Mouse (Mus musculus) CD4-positive, CD25-positive, alpha-beta regulatory T cell, adult 4 months (primary cell): ENCODE data around the gene Gstp2. TPM values are rescaled to one million over a fixed set of nuclear protein-coding genes. Genes with fewer than 3 reads are reported as not detected.
A peak's percentile ranks its signal among the peaks of the same experiment; 100 is the strongest.

Experiments used
- ATAC-seq: one replicate; pipeline ENCODE4 v1.8.0; 2017
- polyA plus RNA-seq, 2 experiments: library from polyadenylated mRNA; unstranded; fragments of 100-300 nt; shearing (Covaris generic); gene quantifications; one replicate each; pipeline ENCODE4 v1.2.1; 2017

The Gstp2 gene
- polyA plus RNA-seq, result 1 to 10 TPM; 4.2 to 5.3 TPM

- ATAC-seq, result no peak
Observed at GRCm38 (mm10) chr19:4045966-4046865, at the start of gene Gstp2. TSS of gene Gstp2 (minus strand) at chr19:4046023.

- ATAC-seq, result no peak
Observed at GRCm38 (mm10) chr19:4094774-4095303, 49.0 kb upstream of the Gstp2 start.

GRCm38 (mm10) chr19:4094348-4094747, 48.5 kb upstream of the Gstp2 start:
- no peak for ATAC-seq

GRCm38 (mm10) chr19:4093772-4094171, 47.9 kb upstream of the Gstp2 start:
- peak; percentile 59 for ATAC-seq

GRCm38 (mm10) chr19:4092750-4093149, 46.9 kb upstream of the Gstp2 start:
- no peak for ATAC-seq

GRCm38 (mm10) chr19:4091383-4091782, 45.6 kb upstream of the Gstp2 start:
- no peak for ATAC-seq

GRCm38 (mm10) chr19:4090446-4090845, 44.6 kb upstream of the Gstp2 start:
- ATAC-seq, result no peak

- no peak for ATAC-seq
Observed at GRCm38 (mm10) chr19:4089128-4089527, 43.3 kb upstream of the Gstp2 start.

- no peak for ATAC-seq
Observed at GRCm38 (mm10) chr19:4088146-4088545, 42.3 kb upstream of the Gstp2 start.

GRCm38 (mm10) chr19:4087090-4087489, 41.3 kb upstream of the Gstp2 start:
- ATAC-seq, result no peak

GRCm38 (mm10) chr19:4086156-4086555, 40.3 kb upstream of the Gstp2 start:
- ATAC-seq, result no peak

- no peak for ATAC-seq
Observed at GRCm38 (mm10) chr19:4084984-4085383, 39.2 kb upstream of the Gstp2 start.

- ATAC-seq, result no peak
Observed at GRCm38 (mm10) chr19:4083826-4084225, 38.0 kb upstream of the Gstp2 start.

GRCm38 (mm10) chr19:4083316-4083715, 37.5 kb upstream of the Gstp2 start:
- no peak for ATAC-seq

GRCm38 (mm10) chr19:4082219-4082965, 36.6 kb upstream of the Gstp2 start:
- ATAC-seq, result no peak

- ATAC-seq, result no peak
Observed at GRCm38 (mm10) chr19:4081394-4081793, 35.6 kb upstream of the Gstp2 start, which contains the start of gene Cabp2. TSS of gene Cabp2 (plus strand) at chr19:4081578.

- ATAC-seq, result peak; percentile 70
Observed at GRCm38 (mm10) chr19:4080511-4081009, 34.7 kb upstream of the Gstp2 start.

- no peak for ATAC-seq
Observed at GRCm38 (mm10) chr19:4079594-4079993, 33.8 kb upstream of the Gstp2 start.

GRCm38 (mm10) chr19:4075531-4075930, 29.7 kb upstream of the Gstp2 start:
- no peak for ATAC-seq

- no peak for ATAC-seq
Observed at GRCm38 (mm10) chr19:4072706-4073424, 27.0 kb upstream of the Gstp2 start.

- no peak for ATAC-seq
Observed at GRCm38 (mm10) chr19:4071406-4071805, 25.6 kb upstream of the Gstp2 start.

GRCm38 (mm10) chr19:4070756-4071155, 24.9 kb upstream of the Gstp2 start:
- no peak for ATAC-seq
